Mouse (Mus musculus): ENCODE results near the gene Ccdc13. TPM values are rescaled to one million over a fixed set of nuclear protein-coding genes. Genes with fewer than 3 reads are reported as not detected.
A peak's percentile ranks its signal among the peaks of the same experiment; 100 is the strongest.

Ccdc13 gene
- total RNA-seq, 2 experiments from 2014 or later = 0.63 to 1.3 TPM

GRCm38 (mm10) chr9:121798887-121799520 is 40.3 kb downstream of the Ccdc13 start:
- no peak for DNase-seq

- no peak for DNase-seq
Observed at GRCm38 (mm10) chr9:121797722-121798121, 41.5 kb downstream of the Ccdc13 start.

GRCm38 (mm10) chr9:121794972-121795539 is 44.2 kb downstream of the Ccdc13 start:
- no peak for DNase-seq

- no peak for DNase-seq
Observed at GRCm38 (mm10) chr9:121791757-121792521, 47.3 kb downstream of the Ccdc13 start, which contains the start of gene Hhatl. Gene Hhatl, minus strand, starts transcription at chr9:121792507.

GRCm38 (mm10) chr9:121791206-121791605 is 48.1 kb downstream of the Ccdc13 start:
- peak; percentile 85 for DNase-seq

GRCm38 (mm10) chr9:121786359-121786758 is 52.9 kb downstream of the Ccdc13 start:
- DNase-seq = no peak

- no peak for DNase-seq
Observed at GRCm38 (mm10) chr9:121785261-121785660, 54.0 kb downstream of the Ccdc13 start.

GRCm38 (mm10) chr9:121784801-121785200 is 54.5 kb downstream of the Ccdc13 start:
- DNase-seq = no peak

GRCm38 (mm10) chr9:121778066-121778624 is 61.1 kb downstream of the Ccdc13 start:
- DNase-seq = peak; percentile 61

- no peak for DNase-seq
Observed at GRCm38 (mm10) chr9:121777484-121778065, 61.7 kb downstream of the Ccdc13 start, which contains the start of gene Klhl40. Gene Klhl40, plus strand, starts transcription at chr9:121777607.

GRCm38 (mm10) chr9:121776511-121776910 is 62.8 kb downstream of the Ccdc13 start:
- DNase-seq = no peak

GRCm38 (mm10) chr9:121775951-121776350 is 63.3 kb downstream of the Ccdc13 start:
- DNase-seq = no peak

- DNase-seq = no peak
Observed at GRCm38 (mm10) chr9:121772412-121772811, 66.8 kb downstream of the Ccdc13 start.

GRCm38 (mm10) chr9:121765166-121765855 is 74.0 kb downstream of the Ccdc13 start:
- no peak for DNase-seq

- peak; percentile 56 for DNase-seq
Observed at GRCm38 (mm10) chr9:121763716-121764115, 75.5 kb downstream of the Ccdc13 start.

- DNase-seq = no peak
Observed at GRCm38 (mm10) chr9:121762761-121763160, 76.5 kb downstream of the Ccdc13 start.

- no peak for DNase-seq
Observed at GRCm38 (mm10) chr9:121762248-121762647, 77.0 kb downstream of the Ccdc13 start.

GRCm38 (mm10) chr9:121761787-121762186 is 77.5 kb downstream of the Ccdc13 start:
- DNase-seq = no peak

GRCm38 (mm10) chr9:121761091-121761665 is 78.1 kb downstream of the Ccdc13 start:
- peak; percentile 57 for DNase-seq

GRCm38 (mm10) chr9:121760271-121761090 is 78.8 kb downstream of the Ccdc13 start:
- DNase-seq = peak; percentile 84
